Mouse (Mus musculus) liver, postnatal 0 days (tissue): ENCODE data around the gene Thsd4. TPM values are rescaled to one million over a fixed set of nuclear protein-coding genes. Genes with fewer than 3 reads are reported as not detected.

Experiments used
- ATAC-seq: fragments of 200-750 bp; cut with Nextera tagmentation; 2 replicates; pipeline ENCODE4 v1.8.0; 2017; ENCODE audit warnings: mild to moderate bottlenecking, moderate library complexity
- DNase-seq: peaks from one replicate; pipeline ENCODE4 v3.0.0-alpha.2; 2016
- H3K27ac ChIP-seq: fragments of 300-500 bp; sonication (generic); 2 replicates; pipeline ENCODE4 v1.5.1; 2014; ENCODE audit warnings: antibody characterized with exemption, moderate library complexity, mild to moderate bottlenecking, low read depth
- H3K27me3 ChIP-seq: fragments of 300-500 bp; sonication (generic); 2 replicates; pipeline ENCODE4 v1.6.1; 2014; ENCODE audit warnings: low read length, control low read depth, mixed read lengths; ENCODE audit not compliant: insufficient read depth
- H3K36me3 ChIP-seq: fragments of 300-500 bp; sonication (generic); replicated peaks from 2 replicates; pipeline ENCODE4 v1.6.1; 2014; ENCODE audit warnings: mild to moderate bottlenecking, control low read depth, low read length, moderate library complexity, mixed read lengths; ENCODE audit not compliant: insufficient read depth
- H3K4me1 ChIP-seq: fragments of 300-500 bp; sonication (generic); 2 replicates; pipeline ENCODE4 v1.6.1; 2014; ENCODE audit warnings: antibody characterized with exemption, mild to moderate bottlenecking, control low read depth; ENCODE audit not compliant: insufficient read depth
- H3K4me2 ChIP-seq: fragments of 300-500 bp; sonication (generic); 2 replicates; pipeline ENCODE4 v1.6.1; 2014; ENCODE audit warnings: low read depth, mild to moderate bottlenecking, low read length, moderate library complexity, mixed read lengths
- H3K4me3 ChIP-seq: fragments of 300-500 bp; sonication (generic); 2 replicates; pipeline ENCODE4 v1.5.1; 2014; ENCODE audit warnings: low read depth, low read length
- H3K9ac ChIP-seq: fragments of 300-500 bp; sonication (generic); replicated peaks from 2 replicates; pipeline ENCODE4 v1.6.1; 2014; ENCODE audit warnings: mild to moderate bottlenecking, moderate library complexity
- H3K9me3 ChIP-seq: fragments of 300-500 bp; sonication (generic); 2 replicates; pipeline ENCODE4 v1.6.1; 2016; ENCODE audit warnings: mild to moderate bottlenecking, control low read depth, low read length, mixed read lengths
- CTCF ChIP-seq: sonication (generic); IDR thresholded peaks from 2 replicates; pipeline ENCODE4 v1.5.1; 2016; ENCODE audit warnings: antibody characterized with exemption, low read depth
- EP300 ChIP-seq: IDR thresholded peaks from 2 replicates; pipeline ENCODE4 v1.6.1; 2016; ENCODE audit warnings: antibody characterized with exemption, low read depth, mild to moderate bottlenecking
- WGBS: fragments of 180-500 bp; shearing (Covaris S2); extraction: QIAGEN DNeasy Blood & Tissue Kit; methylation state at CpG from one replicate; pipeline ENCODE4 v1.1.7; 2014; ENCODE audit not compliant: insufficient replicate concordance; 5-methylcytosine and 5-hydroxymethylcytosine counted together
- polyA plus RNA-seq: library from polyadenylated mRNA; unstranded; fragments of >200 nt; fragmentation: Nextera tagmentation; extraction: Ambion mirVana; gene quantifications from 2 replicates; pipeline ENCODE4 v1.2.1, GENCODE M21; 2015

Thsd4 gene
- polyA plus RNA-seq, 1 experiment from 2014 or later: 0.70 TPM

GRCm38 (mm10) chr9:60288789-60289188 lies 233.1 kb downstream of the Thsd4 start:
- Histone ChIP-seq H3K9me3 (no peaks in the 10 kb centered on the region), H3K36me3 (no peaks in the 10 kb centered on the region), H3K4me1 (no peaks in the 10 kb centered on the region), H3K9ac (no peak overlapping the region), H3K4me2 (no peak overlapping the region), H3K27ac (no peak overlapping the region), H3K4me3 (no peak overlapping the region), H3K27me3 (no peaks in the 10 kb centered on the region)
- 83% methylated on average over 12 of the region's 12 CpGs for WGBS
- ATAC-seq: no peak
- TF ChIP-seq EP300 (no peak), CTCF (no peak)
- DNase-seq: no peak

GRCm38 (mm10) chr9:60286390-60286789 lies 235.5 kb downstream of the Thsd4 start:
- no peaks in the 10 kb centered on the region for H3K27me3 ChIP-seq
- no peak overlapping the region for H3K27ac ChIP-seq
- no peaks in the 10 kb centered on the region for H3K36me3 ChIP-seq
- H3K9ac ChIP-seq: no peak overlapping the region
- WGBS: 93% methylated on average over 3 of the region's 3 CpGs
- ATAC-seq: no peak
- no peak overlapping the region for H3K4me3 ChIP-seq
- no peak overlapping the region for H3K4me2 ChIP-seq
- no peak for DNase-seq
- no peak for TF ChIP-seq CTCF
- no peak for TF ChIP-seq EP300
- H3K4me1 ChIP-seq: no peaks in the 10 kb centered on the region
- no peaks in the 10 kb centered on the region for H3K9me3 ChIP-seq

GRCm38 (mm10) chr9:60285047-60285462 lies 236.8 kb downstream of the Thsd4 start:
- Histone ChIP-seq H3K4me3 (no peak overlapping the region), H3K9me3 (no peaks in the 10 kb centered on the region), H3K36me3 (no peaks in the 10 kb centered on the region), H3K27ac (no peak overlapping the region), H3K9ac (no peak overlapping the region), H3K4me2 (no peak overlapping the region), H3K4me1 (peaks cover 8% of the 10 kb centered on the region), H3K27me3 (no peaks in the 10 kb centered on the region)
- 43% methylated on average over 3 of the region's 3 CpGs for WGBS
- no peak for TF ChIP-seq EP300
- TF ChIP-seq CTCF: no peak
- ATAC-seq: no peak
- DNase-seq: no peak

- Histone ChIP-seq H3K9ac (no peak overlapping the region), H3K9me3 (no peaks in the 10 kb centered on the region), H3K27me3 (no peaks in the 10 kb centered on the region), H3K27ac (no peak overlapping the region), H3K4me3 (no peak overlapping the region), H3K36me3 (no peaks in the 10 kb centered on the region), H3K4me2 (no peak overlapping the region), H3K4me1 (peaks cover 16% of the 10 kb centered on the region)
- DNase-seq (no peak), ATAC-seq (no peak)
- 75% methylated on average over 1 of the region's 1 CpGs for whole genome bisulfite sequencing
- TF ChIP-seq CTCF: no peak
- no peak for TF ChIP-seq EP300
Measured at GRCm38 (mm10) chr9:60284318-60284717, 237.5 kb downstream of the Thsd4 start.

GRCm38 (mm10) chr9:60283546-60283945 lies 238.3 kb downstream of the Thsd4 start:
- Histone ChIP-seq H3K27ac (no peak overlapping the region), H3K27me3 (no peaks in the 10 kb centered on the region), H3K9ac (no peak overlapping the region), H3K36me3 (no peaks in the 10 kb centered on the region), H3K4me1 (peaks cover 16% of the 10 kb centered on the region), H3K4me2 (no peak overlapping the region), H3K9me3 (no peaks in the 10 kb centered on the region), H3K4me3 (no peak overlapping the region)
- no peak for TF ChIP-seq EP300
- peak; percentile 11; the same call in 1 of the 2 replicates for TF ChIP-seq CTCF
- ATAC-seq (no peak), DNase-seq (no peak)
- WGBS: 57% methylated on average over 3 of the region's 3 CpGs

- no peaks in the 10 kb centered on the region for H3K27me3 ChIP-seq
- DNase-seq (no peak), ATAC-seq (no peak)
- no peak overlapping the region for H3K27ac ChIP-seq
- H3K36me3 ChIP-seq: no peaks in the 10 kb centered on the region
- H3K9me3 ChIP-seq: no peaks in the 10 kb centered on the region
- no peak overlapping the region for H3K4me3 ChIP-seq
- TF ChIP-seq CTCF (no peak), EP300 (no peak)
- WGBS: 78% methylated on average over 11 of the region's 11 CpGs
- H3K9ac ChIP-seq: no peak overlapping the region
- H3K4me2 ChIP-seq: no peak overlapping the region
- peaks cover 16% of the 10 kb centered on the region for H3K4me1 ChIP-seq
Measured at GRCm38 (mm10) chr9:60281281-60281680, 240.6 kb downstream of the Thsd4 start.

GRCm38 (mm10) chr9:60280786-60281185 lies 241.1 kb downstream of the Thsd4 start:
- TF ChIP-seq EP300 (no peak), CTCF (no peak)
- no peaks in the 10 kb centered on the region for H3K9me3 ChIP-seq
- 64% methylated on average over 5 of the region's 5 CpGs for whole genome bisulfite sequencing
- no peaks in the 10 kb centered on the region for H3K36me3 ChIP-seq
- H3K4me1 ChIP-seq: peaks cover 16% of the 10 kb centered on the region
- no peak for ATAC-seq
- H3K9ac ChIP-seq: no peak overlapping the region
- DNase-seq: no peak
- H3K27me3 ChIP-seq: no peaks in the 10 kb centered on the region
- no peak overlapping the region for H3K4me2 ChIP-seq
- H3K27ac ChIP-seq: no peak overlapping the region; the same call in 1 of the 2 replicates
- H3K4me3 ChIP-seq: no peak overlapping the region
